Mouse (Mus musculus): ENCODE results near the gene Cd22.
"Not testable (repeated sequence)": the region's sequence is repeated elsewhere in the genome, so short reads cannot be mapped to it uniquely, and the experiment has no call there.

Cd22 gene

GRCm38 (mm10) chr7:30861464-30861863 lies 18.7 kb downstream of the Cd22 start, which contains the start of gene Ffar1:
Gene Ffar1 (minus strand): TSS chr7:30861564.
- no peak for DNase-seq

DNA sequence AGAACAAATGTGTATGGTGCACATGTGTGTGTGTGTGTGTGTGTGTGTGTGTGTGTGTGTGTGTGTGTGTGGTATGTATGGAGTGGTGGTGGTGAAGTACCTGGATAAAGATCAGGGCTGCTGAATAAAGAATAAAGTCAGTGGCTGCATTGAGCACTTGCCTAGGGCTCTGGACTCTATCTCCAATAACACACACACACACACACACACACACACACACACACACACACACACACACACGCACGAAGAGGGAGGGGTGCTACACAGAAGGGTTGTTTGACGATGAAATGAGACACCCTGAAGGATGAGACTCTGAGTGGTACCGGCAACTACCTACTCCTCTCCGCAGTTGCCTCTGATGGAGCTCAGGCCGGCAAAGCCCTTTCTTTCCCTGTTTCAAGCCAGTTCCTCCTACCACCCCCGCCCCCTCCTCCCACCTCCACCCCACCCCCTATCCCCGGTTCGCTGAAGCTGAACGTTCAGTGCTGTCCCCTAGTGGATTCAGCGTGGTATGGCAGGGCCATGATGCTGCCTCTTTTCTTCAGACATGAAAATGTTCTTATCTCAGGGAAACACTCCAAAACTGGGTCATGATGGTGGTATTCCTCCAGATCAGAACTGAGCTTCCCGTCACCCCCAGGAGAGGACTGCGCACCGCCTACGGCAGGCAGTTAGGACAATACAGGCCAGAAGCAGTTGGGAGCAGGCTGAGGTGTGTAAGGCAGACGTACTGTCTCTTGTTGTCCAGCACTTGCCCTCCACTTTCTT lies 20.3 kb downstream of the Cd22 start:
- peak; percentile 72 for DNase-seq

DNA sequence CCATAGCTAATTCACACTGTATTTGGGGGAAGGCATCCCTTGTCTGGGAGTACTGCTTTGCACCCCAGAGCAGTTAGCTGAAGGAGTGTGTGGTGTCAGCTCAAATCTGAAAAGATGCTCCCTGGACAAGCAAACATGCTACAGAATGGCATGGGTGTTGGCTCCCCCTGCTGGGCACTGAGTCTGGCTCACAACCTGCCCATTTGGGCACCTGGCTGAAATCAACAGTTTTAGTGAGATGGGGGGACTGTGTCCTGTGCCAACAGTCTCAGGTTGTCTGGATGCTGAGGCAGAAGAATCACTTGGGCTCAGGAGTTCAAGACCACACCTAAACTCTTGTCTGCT lies 20.9 kb downstream of the Cd22 start:
- peak; percentile 87 for DNase-seq

- no peak for DNase-seq
Measured at GRCm38 (mm10) chr7:30857746-30858145, 22.4 kb downstream of the Cd22 start.

DNA sequence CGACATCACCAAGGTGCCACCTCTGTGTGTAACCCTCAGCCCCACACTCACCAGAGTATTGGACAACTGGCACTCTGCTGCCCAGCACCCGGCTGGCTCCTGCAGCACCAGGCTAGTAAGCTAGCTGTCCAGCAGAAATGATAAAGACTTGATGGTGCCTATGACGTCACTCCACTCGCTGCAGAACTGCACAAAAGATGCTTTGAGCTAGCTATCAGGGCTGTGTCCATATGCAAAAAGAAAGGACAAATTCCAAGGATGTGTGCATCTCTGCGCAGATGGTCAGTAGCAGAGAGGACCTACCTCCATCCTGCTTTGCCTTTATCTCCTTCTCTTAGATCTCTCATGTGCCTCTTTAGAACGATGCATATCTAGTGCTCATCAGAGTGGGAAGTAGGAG lies 24.1 kb downstream of the Cd22 start, which contains the start of gene Ffar3:
Gene Ffar3, minus strand, starts transcription at position 101 of the 400 bp plus-strand sequence.
- no peak for DNase-seq

GRCm38 (mm10) chr7:30851421-30851820 lies 28.7 kb downstream of the Cd22 start:
- no peak for DNase-seq

GRCm38 (mm10) chr7:30847934-30848333 lies 32.2 kb downstream of the Cd22 start:
- no peak for DNase-seq

GRCm38 (mm10) chr7:30847386-30847785 lies 32.8 kb downstream of the Cd22 start:
- no peak for DNase-seq

- DNase-seq = no peak
Measured at GRCm38 (mm10) chr7:30846505-30847053, 33.6 kb downstream of the Cd22 start.

GRCm38 (mm10) chr7:30844676-30845297 lies 35.4 kb downstream of the Cd22 start:
- no peak for DNase-seq

DNA sequence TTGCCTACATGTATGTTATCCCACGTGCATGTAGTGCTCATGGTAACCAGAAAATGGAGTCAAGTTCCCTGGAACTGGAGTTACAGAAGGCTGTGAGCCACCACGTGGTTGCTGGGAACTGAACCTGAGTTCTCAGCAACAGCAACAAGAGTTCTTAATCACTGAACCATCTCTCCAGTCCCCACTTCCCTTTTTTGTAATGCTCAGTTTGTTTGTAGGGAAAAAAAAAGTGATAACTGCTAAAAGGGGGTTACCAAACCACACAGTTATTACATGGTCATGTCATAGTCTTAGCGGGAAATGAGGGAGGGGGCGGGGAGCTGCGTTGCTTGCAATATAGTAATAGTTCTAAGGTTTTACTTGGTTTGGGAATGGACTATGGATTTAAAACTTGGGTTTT lies 38.0 kb downstream of the Cd22 start:
- no peak for DNase-seq

GRCm38 (mm10) chr7:30841379-30841778 lies 38.8 kb downstream of the Cd22 start:
- DNase-seq = no peak

GRCm38 (mm10) chr7:30840306-30840705 lies 39.8 kb downstream of the Cd22 start:
- DNase-seq = no peak

DNA sequence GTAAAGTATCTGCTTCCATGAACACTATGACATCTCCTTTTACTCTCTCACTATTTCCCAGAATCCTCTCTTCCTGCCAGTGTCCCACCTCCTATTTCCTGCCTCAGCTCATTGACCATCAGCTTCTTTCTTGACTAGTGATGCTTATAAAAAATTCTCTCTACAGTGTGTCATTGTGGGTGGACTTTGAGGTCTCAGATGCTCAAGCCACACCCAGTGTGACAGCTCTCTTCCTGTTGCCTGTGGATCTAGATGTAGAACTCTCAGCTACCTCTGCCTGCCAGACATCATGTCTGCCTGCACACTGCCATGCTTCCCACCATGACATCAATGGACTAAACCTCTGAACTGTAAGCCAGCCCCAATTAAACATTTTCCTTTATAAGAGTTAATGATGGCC lies 42.9 kb downstream of the Cd22 start:
- DNase-seq = no peak

DNA sequence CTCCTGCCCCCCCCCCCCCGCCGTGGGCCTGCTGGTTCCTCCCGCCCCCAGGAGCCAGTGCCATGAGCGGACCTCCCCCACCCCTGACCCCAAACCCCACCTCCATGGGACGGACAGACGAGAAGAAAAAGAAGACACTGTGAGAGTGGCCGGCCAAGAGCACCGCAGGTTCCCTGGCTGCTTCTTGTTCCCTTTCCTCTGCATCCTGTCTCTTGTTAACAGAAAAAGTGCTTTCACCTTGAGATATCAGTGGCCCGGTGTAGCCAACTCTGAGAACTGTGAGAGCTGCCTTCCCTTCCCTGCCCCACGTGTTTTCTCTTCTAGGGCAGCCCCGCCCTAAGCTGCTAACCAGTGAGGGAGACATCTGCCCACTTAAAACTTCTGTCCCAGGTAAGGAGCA lies 47.5 kb downstream of the Cd22 start:
- DNase-seq = not testable (repeated sequence)

GRCm38 (mm10) chr7:30832261-30832660 lies 47.9 kb downstream of the Cd22 start:
- DNase-seq = no peak

DNA sequence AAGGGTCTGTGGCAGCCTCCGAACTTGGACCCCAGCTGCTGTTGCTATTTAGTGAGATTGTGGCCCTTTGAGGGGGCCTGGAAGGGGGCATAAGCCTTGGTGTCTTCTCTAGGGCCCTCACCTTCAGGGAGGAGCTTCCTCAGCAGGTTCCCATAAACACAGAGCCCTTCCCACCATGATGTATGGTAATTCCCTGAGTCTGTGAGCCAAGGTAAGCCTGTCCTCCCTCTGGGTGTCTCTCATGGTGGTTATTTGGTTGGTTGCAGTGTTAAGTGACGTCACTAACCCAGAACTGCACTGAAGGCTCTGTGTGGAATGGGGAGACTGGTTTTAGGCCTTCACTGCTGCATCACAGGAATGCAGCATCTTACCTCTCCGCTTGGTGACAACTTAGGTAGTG lies 50.7 kb downstream of the Cd22 start:
- DNase-seq = no peak

GRCm38 (mm10) chr7:30828871-30829270 lies 51.3 kb downstream of the Cd22 start:
- not testable (repeated sequence) for DNase-seq

DNA sequence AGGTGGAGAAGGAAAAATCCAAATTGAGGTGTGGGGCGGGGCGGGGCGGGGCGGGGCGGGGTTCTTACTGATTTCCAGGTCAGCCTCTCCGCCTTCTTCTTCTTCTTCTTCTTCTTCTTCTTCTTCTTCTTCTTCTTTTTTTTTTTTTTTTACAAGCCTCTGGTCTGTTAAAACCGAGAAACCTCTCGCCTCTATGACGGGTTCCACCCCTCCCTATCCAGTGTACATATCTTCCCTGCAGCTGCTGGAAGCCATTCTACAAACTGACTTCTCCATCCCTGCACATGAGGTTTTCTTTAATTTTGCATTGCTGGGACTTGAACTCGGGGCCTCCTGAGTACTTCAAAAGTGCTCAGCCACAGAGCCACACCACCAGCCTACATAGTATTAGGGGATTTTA lies 53.5 kb downstream of the Cd22 start:
- DNase-seq = no peak

DNA sequence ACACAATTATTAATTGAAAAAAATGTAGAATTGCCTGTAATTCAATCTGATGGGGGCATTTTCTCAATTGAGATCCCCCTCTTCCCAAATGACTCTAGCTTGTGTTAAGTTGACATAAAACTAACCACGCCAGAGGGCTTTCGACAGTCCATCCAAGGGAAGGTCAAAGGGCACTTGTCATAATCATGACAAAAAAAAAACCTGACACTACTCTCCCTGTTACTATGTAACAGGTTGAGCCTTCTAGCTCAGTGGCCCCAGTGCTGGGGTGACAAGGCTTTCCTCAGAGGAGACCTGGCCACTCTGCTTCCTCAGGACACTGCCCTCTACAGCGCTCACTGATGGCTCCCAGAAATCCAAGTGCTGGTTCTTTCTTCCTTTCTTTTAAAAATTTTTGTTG lies 55.8 kb downstream of the Cd22 start:
- no peak for DNase-seq

- DNase-seq = no peak
Measured at GRCm38 (mm10) chr7:30823675-30824074, 56.5 kb downstream of the Cd22 start, which contains the start of gene Ffar2. Gene Ffar2 (minus strand): TSS chr7:30823775.

DNA sequence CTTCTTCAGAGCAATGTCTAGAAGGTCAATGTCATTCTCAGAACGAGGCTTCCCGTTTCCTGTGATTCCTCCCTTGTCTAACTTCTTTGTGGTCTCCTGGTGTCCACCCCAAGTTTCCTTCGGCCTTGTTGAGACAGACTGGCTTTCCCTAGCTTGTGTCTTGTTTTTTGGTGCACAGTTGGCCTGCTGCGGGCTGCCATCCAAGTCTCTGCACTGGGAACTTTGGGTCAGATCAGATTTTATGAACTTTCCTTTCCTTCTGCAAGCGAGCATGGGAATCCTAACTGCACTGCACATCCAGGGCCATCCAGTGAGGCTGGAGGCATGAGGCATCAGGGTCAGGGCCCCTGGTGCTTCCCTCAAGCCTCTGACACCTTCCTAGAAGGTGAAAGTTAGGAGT lies 58.6 kb downstream of the Cd22 start:
- peak; percentile 55 for DNase-seq

DNA sequence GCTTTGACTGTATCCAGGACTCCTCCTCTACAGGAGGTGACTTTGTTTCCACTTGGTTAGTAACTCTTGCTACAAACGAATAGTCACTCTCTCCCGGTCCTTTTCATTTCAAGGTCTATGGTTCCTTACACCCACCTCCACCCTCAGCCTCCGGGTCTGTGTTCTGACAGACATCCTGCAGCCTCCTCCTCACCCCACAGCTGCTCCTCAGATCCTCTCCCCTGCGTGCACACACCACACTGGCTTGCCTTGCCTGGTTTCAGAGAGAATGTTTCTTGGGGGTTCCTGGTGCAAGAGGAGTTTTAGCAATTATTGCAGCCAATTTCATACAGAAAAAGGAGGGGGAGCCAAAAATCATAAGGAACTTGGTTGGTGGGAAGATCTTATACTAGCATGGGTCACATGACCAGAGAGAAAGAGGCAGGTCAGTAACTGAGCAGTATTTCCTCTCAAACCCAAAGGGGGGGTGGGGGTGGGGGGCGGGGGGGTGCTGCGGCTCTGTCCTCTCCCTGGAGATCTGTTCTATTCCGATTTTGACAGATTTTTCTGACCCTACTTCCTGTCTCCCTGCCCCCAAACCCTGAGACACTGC lies 59.2 kb downstream of the Cd22 start:
- DNase-seq = no peak

DNA sequence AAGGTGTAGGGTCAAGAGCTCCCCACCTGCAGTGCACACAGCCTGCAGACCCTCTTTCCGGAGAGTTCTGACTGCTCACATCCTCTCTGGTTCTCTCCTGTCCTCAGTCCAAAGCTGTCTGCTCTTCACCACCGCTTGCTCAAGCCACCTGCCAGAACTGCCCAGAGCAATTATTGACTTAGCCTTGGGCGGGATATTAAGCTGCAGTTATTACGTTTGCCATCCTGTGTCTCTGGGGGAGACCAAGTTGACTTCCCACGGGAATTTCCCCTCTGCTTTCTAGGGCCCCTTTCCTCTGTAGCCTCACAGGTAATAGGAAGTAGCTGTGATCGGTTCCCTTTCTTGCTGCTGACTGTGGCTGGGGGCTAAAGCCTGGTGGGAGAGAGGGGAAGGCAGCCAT lies 60.0 kb downstream of the Cd22 start:
- no peak for DNase-seq
